Mouse (Mus musculus) small intestine, adult 2 months (tissue): ENCODE measurements around the gene Ston1.

Experiments
- CTCF ChIP-seq: fragments of 200-500 bp; IDR thresholded peaks from 2 replicates; pipeline ENCODE4 v1.5.1; 2012; ENCODE audit warnings: low read depth, mild to moderate bottlenecking, control low read depth, inconsistent platforms, low read length, moderate library complexity, mixed read lengths; ENCODE audit not compliant: insufficient replicate concordance, insufficient read length; ENCODE audit errors: extremely low read depth
- POLR2A ChIP-seq: fragments of 200-500 bp; IDR thresholded peaks from 2 replicates; pipeline ENCODE4 v1.6.1; 2012; ENCODE audit warnings: low read depth, mild to moderate bottlenecking, control low read depth, inconsistent platforms, low read length, moderate library complexity

DNA sequence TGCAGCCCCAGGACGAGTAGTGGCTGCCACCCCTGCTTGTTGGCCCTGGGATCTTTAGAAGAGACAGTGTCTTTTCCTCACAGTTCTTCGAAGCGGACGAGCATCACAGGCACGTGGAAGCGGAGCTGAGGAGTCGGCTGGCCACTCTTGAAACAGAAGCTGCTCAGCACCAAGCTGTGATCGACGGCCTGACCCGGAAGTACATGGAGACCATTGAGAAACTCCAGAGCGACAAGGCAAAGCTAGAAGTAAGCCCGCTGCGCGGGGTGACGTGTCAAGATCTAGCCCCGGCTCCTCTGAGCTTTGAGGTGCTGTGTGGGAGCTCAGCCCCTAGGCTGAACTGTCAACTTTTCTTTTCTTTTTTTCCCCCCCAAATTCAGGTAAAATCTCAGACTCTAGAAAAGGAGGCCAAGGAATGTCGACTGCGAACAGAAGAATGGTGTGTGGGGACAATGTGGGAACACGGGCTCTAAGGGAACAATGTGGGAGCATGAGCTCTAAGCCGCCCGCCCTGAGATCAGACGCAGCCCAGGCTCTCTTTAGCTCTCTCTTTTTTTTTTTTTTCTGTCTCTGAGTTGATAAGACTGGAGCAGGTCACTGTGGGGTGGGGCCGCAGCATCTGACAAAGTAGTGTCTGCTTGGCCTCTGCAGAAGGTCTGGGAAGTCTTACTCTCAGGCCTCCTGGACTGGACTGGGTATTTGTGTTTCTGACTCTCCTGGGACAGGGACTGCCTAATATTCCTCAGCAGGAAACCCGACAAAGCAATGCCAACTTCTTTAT, 47.9 kb upstream of the Ston1 start:
- TF ChIP-seq POLR2A: no peak
- no peak for TF ChIP-seq CTCF
